Mouse (Mus musculus): ENCODE data around the gene Asprv1.

DNA sequence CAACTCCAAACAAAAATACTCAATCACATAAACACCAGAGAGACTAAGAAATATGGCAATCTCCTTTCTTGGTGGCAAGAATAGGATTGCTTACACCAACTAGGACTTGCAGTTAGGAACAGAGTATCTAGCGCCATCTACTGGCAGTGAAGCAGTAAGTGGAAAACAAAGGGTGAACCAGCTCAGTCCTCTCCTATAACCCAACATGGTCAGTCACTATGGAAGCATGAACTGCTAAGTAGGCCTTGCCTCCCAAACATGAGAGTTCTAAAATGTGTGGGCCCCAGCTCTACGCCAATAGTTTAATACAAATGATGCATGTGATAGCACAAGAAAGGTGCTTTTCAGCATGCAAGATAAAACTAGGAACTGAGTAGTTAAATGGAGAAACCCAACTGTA lies 42.9 kb downstream of the Asprv1 start:
- TF ChIP-seq CTCF (IDR thresholded peaks at IDR 0.05; ENCODE audit: low read depth) (peak; percentile 95), EP300 (IDR thresholded peaks at IDR 0.05; ENCODE audit: low read depth) (peak; percentile 43; the same call in 1 of the 2 replicates)
